29 mouse cellular contexts compared by ENCODE assay signal in the genomic region with DNA sequence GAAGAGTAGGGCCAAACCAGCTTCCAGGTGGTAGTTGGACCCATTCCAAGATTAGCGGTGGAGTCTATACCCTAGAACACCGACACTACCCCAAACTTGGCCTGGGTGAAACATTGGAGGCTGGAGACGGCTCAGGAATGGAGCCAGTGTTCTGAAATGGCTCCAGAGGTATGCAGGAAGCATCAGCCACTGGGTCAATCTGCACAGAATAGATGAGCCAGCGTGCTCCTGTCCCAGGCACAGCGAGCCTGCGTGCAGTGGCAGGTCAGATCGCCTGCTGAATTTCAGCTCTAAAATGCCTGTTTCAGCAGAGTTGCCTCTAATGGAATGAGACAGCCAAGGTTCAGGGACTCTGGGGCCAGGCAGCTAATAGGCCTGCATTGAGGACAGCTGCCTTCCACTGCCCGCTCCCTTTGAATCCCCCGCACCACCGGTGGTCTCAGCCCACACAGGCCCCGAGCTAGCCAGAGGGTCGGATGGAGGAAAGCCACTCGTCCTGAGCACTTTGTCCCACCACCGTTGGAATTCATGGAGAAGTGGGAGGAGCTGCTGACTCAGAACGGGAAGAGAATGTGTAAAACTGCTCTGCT. TPM values are rescaled to one million over a fixed set of nuclear protein-coding genes. Genes with fewer than 3 reads are reported as not detected.
DNase-seq lines count a peak whose midpoint lies in the region; ATAC-seq and TF ChIP-seq lines count a peak whose summit lies in the region.
"Had no signal": no experiment of that assay in that cellular context is flagged by ENCODE, and none has a peak within 500 bp of the region (broad histone marks: within the 10 kb centered on the region; RNA-seq: fewer than 3 reads in every experiment).

No protein-coding gene starts in this region.

- 0 out of 2 replicates have a peak, but pooled peaks have one; percentile 25 for ATAC-seq in kidney, embryonic 15.5 days (replicated peaks; ENCODE audit: low FRiP score)
- no peak for ATAC-seq in intestine, embryonic 15.5 days
- ATAC-seq: forebrain, embryonic 13.5 days; midbrain, embryonic 16.5 days had no signal

- no peak overlapping the region for H3K4me3 ChIP-seq in kidney, embryonic 15.5 days (replicated peaks)
- H3K4me3 ChIP-seq in ES-E14 (ENCODE audit: insufficient read depth in 1 of 2, low read depth in 1 of 2, low read length in 2 of 2, poor library complexity in 1 of 2, severe bottlenecking in 1 of 2) = peak overlapping the region; percentile 4 to 44; a peak in 3 of 4 replicates
- no peak overlapping the region for H3K4me3 ChIP-seq in intestine, embryonic 15.5 days (replicated peaks)
- H3K4me3 ChIP-seq: erythroblast, embryonic 14.5 days; forebrain, embryonic 13.5 days; limb, embryonic 10.5 days; limb, embryonic 15.5 days; liver, embryonic 15.5 days; neural tube, embryonic 12.5 days had no signal

- peak; percentile 34 for DNase-seq in gastrocnemius, adult 18-20 months (ENCODE audit: low spot score)
- DNase-seq in gastrocnemius, postnatal 4 days (ENCODE audit: low spot score in 2 of 2) = no peak
- no peak for DNase-seq in kidney, postnatal 14 days
- no peak for DNase-seq in ES-E14 (ENCODE audit: low read depth, low spot score)
- peak; percentile 67 for DNase-seq in retina, embryonic 14.5 days (ENCODE audit: low spot score)
- no peak for DNase-seq in embryo, embryonic 10 days (ENCODE audit: low spot score)
- DNase-seq: adrenal gland, postnatal 10 days; cerebellum, adult 11 months; cerebellum, adult 9-10 months; heart, postnatal 4 days; kidney, adult 2 months; layer of hippocampus, adult 9-11 months; lung, embryonic 14.5 days; lung, postnatal 36 days; right cerebral cortex, postnatal 14 days had no signal

- no peak overlapping the region for H3K27ac ChIP-seq in kidney, embryonic 15.5 days
- H3K27ac ChIP-seq in ES-E14 (ENCODE audit: insufficient read depth, low read depth, low read length, poor library complexity, severe bottlenecking) = no peak overlapping the region
- no peak overlapping the region for H3K27ac ChIP-seq in intestine, embryonic 15.5 days
- H3K27ac ChIP-seq: forebrain, embryonic 13.5 days; hindbrain, embryonic 14.5 days; kidney, postnatal 0 days; limb, embryonic 10.5 days; limb, embryonic 15.5 days; liver, embryonic 15.5 days; neural tube, embryonic 12.5 days had no signal

- no peaks in the 10 kb centered on the region for H3K36me3 ChIP-seq in kidney, embryonic 15.5 days
- no peaks in the 10 kb centered on the region for H3K36me3 ChIP-seq in ES-E14 (ENCODE audit: control insufficient read depth, insufficient read depth, low read length, poor library complexity, severe bottlenecking)
- H3K36me3 ChIP-seq in intestine, embryonic 15.5 days = no peaks in the 10 kb centered on the region
- H3K36me3 ChIP-seq: limb, embryonic 10.5 days; limb, embryonic 15.5 days; liver, embryonic 15.5 days; neural tube, embryonic 12.5 days had no signal

- H3K9ac ChIP-seq in kidney, embryonic 15.5 days = no peak overlapping the region
- no peak overlapping the region for H3K9ac ChIP-seq in ES-E14 (ENCODE audit: insufficient read depth, low read depth, low read length, poor library complexity, severe bottlenecking)
- no peak overlapping the region for H3K9ac ChIP-seq in intestine, embryonic 15.5 days
- H3K9ac ChIP-seq: forebrain, embryonic 13.5 days; hindbrain, embryonic 14.5 days; limb, embryonic 15.5 days; liver, embryonic 15.5 days; lung, embryonic 14.5 days; neural tube, embryonic 12.5 days had no signal

- H3K4me2 ChIP-seq in kidney, embryonic 15.5 days = no peak overlapping the region
- H3K4me2 ChIP-seq in intestine, embryonic 15.5 days (replicated peaks) = no peak overlapping the region
- H3K4me2 ChIP-seq: forebrain, embryonic 13.5 days; heart, embryonic 11.5 days; hindbrain, embryonic 14.5 days; limb, embryonic 15.5 days; liver, embryonic 15.5 days; lung, embryonic 14.5 days; midbrain, embryonic 11.5 days; neural tube, embryonic 12.5 days had no signal

- H3K27me3 ChIP-seq in kidney, embryonic 15.5 days = no peaks in the 10 kb centered on the region
- no peaks in the 10 kb centered on the region for H3K27me3 ChIP-seq in intestine, embryonic 15.5 days (replicated peaks)
- H3K27me3 ChIP-seq: forebrain, embryonic 13.5 days; limb, embryonic 15.5 days; liver, embryonic 15.5 days; neural tube, embryonic 12.5 days had no signal

- H3K4me1 ChIP-seq in kidney, embryonic 15.5 days = no peaks in the 10 kb centered on the region
- H3K4me1 ChIP-seq in ES-E14 (ENCODE audit: control insufficient read depth in 2 of 2, insufficient read depth in 2 of 2, low read length in 2 of 2, poor library complexity in 1 of 2) = peaks cover 0 to 5% of the 10 kb centered on the region in 2 experiments; a peak in 1 of 4 replicates
- H3K4me1 ChIP-seq in intestine, embryonic 15.5 days (replicated peaks) = no peaks in the 10 kb centered on the region
- H3K4me1 ChIP-seq: forebrain, embryonic 13.5 days; limb, embryonic 15.5 days; liver, embryonic 15.5 days; neural tube, embryonic 12.5 days had no signal

- in situ Hi-C loops in ES-E14 (cut with MboI; ENCODE audit: low sequenced_read_pairs in 2 of 2, unreplicated experiment in 2 of 2) = no loop called here

- no peaks in the 10 kb centered on the region for H3K9me3 ChIP-seq in kidney, embryonic 15.5 days (replicated peaks)
- no peaks in the 10 kb centered on the region for H3K9me3 ChIP-seq in ES-E14 (ENCODE audit: control insufficient read depth, insufficient read depth, low read depth, low read length)
- H3K9me3 ChIP-seq in intestine, embryonic 15.5 days = no peaks in the 10 kb centered on the region
- H3K9me3 ChIP-seq: forebrain, embryonic 13.5 days; limb, embryonic 10.5 days; limb, embryonic 15.5 days; liver, embryonic 15.5 days; neural tube, embryonic 12.5 days had no signal

- 66% methylated on average over 15 of the region's 15 CpGs for WGBS in kidney, embryonic 15.5 days
- WGBS in intestine, embryonic 15.5 days = 67% methylated on average over 15 of the region's 15 CpGs

TF ChIP-seq in ES-E14, 5 proteins besides CTCF, POLR2A, EP300 and RAD21:
- TF ChIP-seq ZNF384 (IDR thresholded peaks at IDR 0.05; ENCODE audit: low read depth, low read length) = no peak
- no peak for TF ChIP-seq HCFC1 (IDR thresholded peaks at IDR 0.05; ENCODE audit: borderline replicate concordance, insufficient read depth, low read length)
- no peak for TF ChIP-seq MAFK (IDR thresholded peaks at IDR 0.05; ENCODE audit: insufficient read depth, low read depth, low read length)
- no peak for TF ChIP-seq ZC3H11A (IDR thresholded peaks at IDR 0.05; ENCODE audit: borderline replicate concordance, low read depth, low read length)
- TF ChIP-seq CHD2 (IDR thresholded peaks at IDR 0.05; ENCODE audit: low read depth, low read length) = no peak

RNA-seq across cellular contexts. Expression of a gene that starts 22.1 kb away (rescaled TPM):
- total RNA-seq in gastrocnemius, adult 18-20 months (2021) = 10 to 100 TPM; 54.1 to 60.4 TPM
- 10 to 100 TPM; 35.8 to 38.0 TPM for total RNA-seq in gastrocnemius, postnatal 4 days (2021)
- 2.3 and 2.8 TPM in 2 replicates for polyA plus RNA-seq in kidney, embryonic 15.5 days (2015; fragmentation: Nextera tagmentation; extraction: Ambion mirVana)
- total RNA-seq in ES-E14 (2012; rRNA removed) = 0.45 and 0.90 TPM in 2 replicates
- 1.4 and 2.2 TPM in 2 replicates for polyA plus RNA-seq in intestine, embryonic 15.5 days (2015; fragmentation: Nextera tagmentation; extraction: Ambion mirVana)
- total RNA-seq: megakaryocyte, adult 5-6 weeks had no signal
- polyA plus RNA-seq: erythroblast, embryonic 14.5 days had no signal

Comparison
In these comparisons a context has a peak if more than half of its experiments do, and no peak if none do; other contexts are left out.
1. DNase-seq: peak in gastrocnemius, adult 18-20 months (single experiment) and retina, embryonic 14.5 days (single experiment); none in gastrocnemius, postnatal 4 days (0 of 2), kidney, postnatal 14 days (single experiment), ES-E14 (single experiment) and embryo, embryonic 10 days (single experiment).
2. H3K4me3 ChIP-seq: peak in ES-E14 (2 of 2); none in kidney, embryonic 15.5 days (single experiment) and intestine, embryonic 15.5 days (single experiment).
3. RNA of a gene that starts 22.1 kb away (total RNA-seq): 54.1 to 60.4 TPM in gastrocnemius, adult 18-20 months and 35.8 to 38.0 TPM in gastrocnemius, postnatal 4 days; 0.45 to 0.90 TPM in ES-E14; every median in the first group is over 10 times any median in the second.